Mouse (Mus musculus): ENCODE data around the gene Elavl4.

Elavl4 gene

DNA sequence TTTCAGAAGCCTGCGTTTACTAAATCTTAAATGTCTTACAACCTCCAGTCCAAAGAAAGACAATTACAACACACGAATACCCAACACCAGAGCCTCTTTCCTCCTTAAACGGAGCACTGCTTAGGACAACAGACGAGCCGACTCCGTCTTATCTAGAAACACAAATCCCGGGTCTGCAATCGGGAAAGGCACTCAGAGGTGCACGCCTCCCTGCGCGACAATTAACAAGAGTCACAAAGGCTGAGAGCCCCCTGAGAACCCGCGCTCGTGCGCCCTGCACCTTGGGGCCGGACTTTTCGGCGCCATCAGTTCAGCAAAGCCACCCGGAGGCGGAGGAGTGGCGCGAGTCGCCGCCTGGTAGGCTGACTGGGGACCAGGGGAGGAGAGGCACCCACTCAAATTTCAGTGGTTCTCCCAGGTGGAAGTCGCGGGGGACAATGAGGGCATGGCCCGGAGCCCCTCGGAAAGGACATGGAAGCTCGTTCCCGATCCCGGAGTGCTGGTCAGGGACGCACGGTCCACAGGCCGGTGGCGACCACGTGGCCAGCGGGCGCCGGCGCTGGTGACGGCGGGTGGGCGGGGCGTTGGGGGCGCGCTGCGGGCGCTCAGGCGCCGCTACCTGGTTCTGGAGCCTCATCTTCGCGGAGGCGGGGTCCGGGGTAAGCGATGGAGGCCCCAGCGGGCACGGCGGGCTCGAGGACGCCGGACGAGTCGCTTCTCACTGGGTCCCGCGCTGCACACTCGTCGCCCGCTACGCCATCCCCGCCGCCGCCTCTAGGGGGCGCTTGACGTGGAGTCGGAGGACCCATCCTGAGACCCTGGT, at the start of gene Elavl4:
TSS of gene Elavl4 (minus strand) at position 732 of the 823 bp plus-strand sequence.
- POLR2A ChIA-PET, result interaction anchor here in 1 of 4 experiments (0.7 to 1.3 kb wide), 4 partner anchors 11 to 29 kb away, joined by 3 to 7 read pairs (median 4); no protein-coding TSS in a partner anchor
- CTCF ChIA-PET, result interaction anchor here in 3 of 4 experiments (0.6 to 1.3 kb wide), 5 partner anchors 12 to 1194 kb away, joined by 3 to 5 read pairs (median 4); no protein-coding TSS in a partner anchor

DNA sequence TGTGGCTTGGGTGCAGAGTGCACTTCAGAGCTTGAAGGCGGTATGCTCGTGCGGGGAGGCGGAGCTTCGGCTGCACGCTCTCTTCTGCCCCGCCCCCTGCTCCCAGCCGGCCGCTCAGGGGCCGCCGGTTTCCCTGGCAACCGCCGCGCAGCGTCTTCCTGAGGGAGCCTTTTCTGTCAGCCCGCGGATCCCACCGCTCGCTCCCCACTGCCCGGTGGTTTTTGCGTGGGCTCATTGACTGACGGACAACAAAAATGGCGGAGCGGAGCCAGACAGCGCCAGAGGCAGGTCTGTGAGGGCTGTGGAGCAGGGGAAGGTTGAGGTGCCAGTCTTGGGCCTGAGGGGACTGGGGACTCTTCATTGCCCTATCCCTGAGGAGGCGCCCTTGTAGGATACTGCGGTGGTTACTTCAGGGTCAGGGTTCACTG, 45.9 kb upstream of the Elavl4 start, which contains the start of gene Agbl4:
TSS of gene Agbl4 (plus strand) at position 44 of the 428 bp plus-strand sequence.
- ChIA-PET CTCF (interaction anchor here in 1 of 4 experiments (1.0 kb wide), 1 partner anchor 15 kb away, joined by 6 read pairs; no protein-coding TSS in a partner anchor), POLR2A (interaction anchor here in 3 of 4 experiments (0.5 to 0.9 kb wide), 4 partner anchors 9 to 607 kb away, joined by 3 to 6 read pairs (median 4); no protein-coding TSS in a partner anchor)

DNA sequence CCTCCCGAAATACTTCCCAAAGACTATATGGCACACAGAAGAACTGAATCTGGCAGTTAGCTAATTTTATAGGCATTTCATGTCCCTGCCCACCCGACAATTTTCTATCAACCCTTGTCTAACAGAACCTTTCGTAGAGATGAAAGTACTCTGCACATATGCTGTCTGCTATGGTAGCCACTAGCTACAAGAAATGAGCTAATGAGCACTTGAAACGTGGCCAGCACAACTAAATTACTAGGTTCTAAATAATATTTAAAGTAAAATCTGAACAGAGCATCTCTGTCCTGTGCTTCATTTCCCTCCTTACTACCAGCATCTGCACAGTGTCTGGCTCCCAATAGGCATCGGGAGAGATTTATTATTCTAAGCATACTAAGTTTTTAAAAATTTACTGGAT, 44.5 kb upstream of the Elavl4 start:
- POLR2A ChIA-PET, result no interaction called here
- CTCF ChIA-PET, result no interaction called here

DNA sequence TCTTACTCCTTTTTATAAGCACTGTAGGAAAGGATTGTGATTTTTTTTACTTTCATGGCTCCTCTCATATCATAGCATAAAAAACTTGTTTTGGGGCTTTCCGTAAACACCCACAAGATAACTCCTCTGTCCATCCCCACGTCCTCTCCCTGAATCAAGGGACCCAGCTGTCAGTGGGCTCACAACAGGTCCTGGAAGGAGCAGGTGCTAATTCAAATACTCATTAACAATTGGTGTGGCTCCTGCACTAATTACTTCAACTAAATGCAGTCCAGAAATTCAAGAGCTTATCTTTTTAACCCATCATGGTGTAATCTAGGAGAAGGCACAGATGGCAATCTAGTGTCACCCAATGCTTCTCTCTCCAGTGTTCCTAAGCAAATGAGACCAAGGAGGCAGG, 8.9 kb upstream of the Elavl4 start:
- POLR2A ChIA-PET, result no interaction called here
- CTCF ChIA-PET, result interaction anchor here in 1 of 4 experiments (0.5 kb wide), 1 partner anchor 726 kb away, joined by 5 read pairs; no protein-coding TSS in a partner anchor

DNA sequence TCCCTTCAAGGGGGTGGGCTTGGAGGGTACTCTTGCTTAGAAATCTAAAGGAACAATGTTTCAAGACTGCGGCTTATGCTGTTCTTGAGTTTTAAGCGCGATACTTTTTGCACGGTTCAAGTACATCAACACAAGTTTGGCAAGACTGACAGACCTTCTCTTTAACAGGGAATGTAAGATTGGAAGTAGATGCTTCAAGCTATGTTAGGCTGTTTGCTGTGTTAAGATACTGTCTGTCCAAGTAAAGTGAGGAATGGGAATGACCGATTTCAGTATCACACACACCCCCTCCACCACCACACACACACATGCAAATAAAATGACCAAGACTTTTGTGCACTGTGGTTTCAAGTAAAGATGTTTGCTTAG, 276 bp upstream of the Elavl4 start:
- ChIA-PET POLR2A (interaction anchor here in 1 of 4 experiments (1.3 kb wide), 1 partner anchor 18 kb away, joined by 7 read pairs; no protein-coding TSS in a partner anchor), CTCF (interaction anchor here in 3 of 4 experiments (0.6 to 1.0 kb wide), 3 partner anchors 13 to 1517 kb away, joined by 3 read pairs; partner anchors contain the start of gene Txndc12 (in 1 of the 3))

DNA sequence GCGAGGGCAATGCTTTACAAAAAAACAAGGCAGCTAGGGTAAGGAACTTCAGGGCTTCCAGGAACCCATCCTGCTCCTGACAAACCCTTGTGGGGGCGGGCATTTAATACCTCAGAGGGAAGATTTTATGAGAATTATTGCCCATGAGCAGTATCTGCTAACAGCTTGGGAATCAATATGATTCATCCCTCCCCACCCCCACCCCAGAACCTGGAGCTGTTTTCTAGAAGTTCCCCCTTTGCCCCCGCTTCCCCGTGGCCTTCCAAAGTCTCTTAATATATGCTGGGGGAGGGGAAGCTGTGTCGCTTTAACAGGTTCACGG, 892 bp downstream of the Elavl4 start:
- POLR2A ChIA-PET, result interaction anchor here in 1 of 4 experiments (0.7 to 0.9 kb wide), 3 partner anchors 10 to 29 kb away, joined by 3 to 5 read pairs (median 3); no protein-coding TSS in a partner anchor
- CTCF ChIA-PET, result interaction anchor here in 3 of 4 experiments (0.6 to 1.3 kb wide), 4 partner anchors 23 to 1194 kb away, joined by 3 to 5 read pairs (median 4); no protein-coding TSS in a partner anchor

DNA sequence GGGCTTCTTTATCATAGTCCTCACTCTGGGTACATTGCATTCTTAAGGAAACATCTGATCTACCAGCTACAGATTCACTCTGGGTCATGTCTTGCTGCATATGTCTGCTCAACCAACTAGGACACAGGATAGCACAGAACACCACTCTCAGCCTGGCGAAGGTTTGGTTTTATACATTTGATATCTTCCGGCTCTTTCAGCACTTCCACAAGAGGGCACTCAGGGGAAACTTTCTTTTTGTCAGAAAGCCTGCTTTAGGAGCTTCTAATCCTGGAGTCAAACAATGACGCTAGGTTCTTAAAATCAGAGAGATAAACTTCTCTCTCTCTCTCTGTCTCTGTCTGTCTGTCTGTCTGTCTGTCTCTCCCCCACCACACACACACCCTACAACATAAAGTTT, 27.8 kb downstream of the Elavl4 start:
- ChIA-PET CTCF (interaction anchor here in 2 of 4 experiments (0.5 to 1.0 kb wide), 2 partner anchors 36 to 722 kb away, joined by 5 to 6 read pairs; no protein-coding TSS in a partner anchor), POLR2A (interaction anchor here in 2 of 4 experiments (0.8 to 1.2 kb wide), 3 partner anchors 11 to 14 kb away, joined by 3 to 4 read pairs (median 3); no protein-coding TSS in a partner anchor)

DNA sequence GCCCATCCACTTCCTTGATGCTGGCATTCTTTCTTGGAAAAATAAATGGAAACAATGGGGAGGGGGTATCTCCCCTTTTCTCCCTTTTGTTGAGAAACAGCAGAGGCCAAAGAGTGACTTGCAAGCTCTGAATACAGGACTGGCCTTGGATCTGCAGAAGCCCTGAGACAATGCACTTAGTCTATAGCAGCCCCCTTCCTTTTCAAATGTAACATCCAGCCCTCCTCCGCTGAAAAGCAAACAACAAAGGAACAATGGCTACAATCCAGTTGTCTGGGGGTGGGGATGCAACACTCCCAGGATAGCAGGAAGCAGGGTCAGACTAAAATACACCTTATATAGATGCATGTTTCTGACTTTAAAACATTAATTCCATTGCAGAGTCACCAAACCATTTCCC, 39.6 kb downstream of the Elavl4 start:
- CTCF ChIA-PET, result no interaction called here
- POLR2A ChIA-PET, result interaction anchor here in 2 of 4 experiments (0.6 to 1.1 kb wide), 4 partner anchors 10 to 70 kb away, joined by 3 read pairs; no protein-coding TSS in a partner anchor

DNA sequence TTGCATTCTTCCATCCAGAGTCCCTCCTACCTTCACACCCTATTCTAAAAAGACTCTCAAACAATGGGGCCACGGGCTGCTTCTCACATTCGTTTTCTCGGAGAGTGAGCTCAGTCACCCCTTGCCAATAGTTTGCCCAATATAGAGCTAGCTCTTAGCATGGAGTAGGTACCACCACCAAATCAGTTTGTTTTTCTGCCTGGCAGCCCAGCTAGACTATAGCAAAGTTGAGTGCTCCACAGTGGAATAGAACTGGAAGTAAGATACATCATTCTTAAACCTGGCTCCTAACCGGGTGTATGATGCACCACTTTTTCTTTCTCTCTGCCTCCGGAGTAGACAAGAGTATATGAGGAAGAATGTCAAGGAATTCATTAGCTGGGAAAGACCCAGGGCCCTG, 44.7 kb downstream of the Elavl4 start:
- POLR2A ChIA-PET, result no interaction called here

DNA sequence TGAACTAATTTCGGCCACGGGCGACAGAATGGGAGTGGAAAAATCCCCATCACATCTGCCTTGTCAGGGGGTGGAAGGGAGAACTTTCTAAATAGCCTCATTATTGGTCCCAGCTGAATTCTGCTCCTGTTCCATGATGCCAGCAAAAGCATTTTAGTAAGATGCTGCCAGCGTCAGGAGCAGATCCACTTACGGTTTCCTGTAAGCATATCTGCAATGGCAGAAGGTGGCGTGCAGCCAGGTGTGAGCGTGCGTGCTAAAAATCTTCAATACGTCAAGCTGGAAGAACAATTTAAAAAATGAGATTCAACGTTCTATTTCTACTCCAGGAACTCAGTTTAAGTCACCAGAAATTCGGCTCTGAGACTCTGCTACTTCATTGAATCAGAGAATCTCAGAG, 45.1 kb downstream of the Elavl4 start:
- CTCF ChIA-PET, result interaction anchor here in 1 of 4 experiments (1.0 kb wide), 1 partner anchor 44 kb away, joined by 3 read pairs; no protein-coding TSS in a partner anchor
- POLR2A ChIA-PET, result no interaction called here

More for the DNA sequence above, 44.7 kb downstream of the Elavl4 start:
- CTCF ChIA-PET, result interaction anchor here in 2 of 4 experiments (0.6 to 1.0 kb wide), 2 partner anchors 44 to 236 kb away, joined by 3 read pairs; no protein-coding TSS in a partner anchor

DNA sequence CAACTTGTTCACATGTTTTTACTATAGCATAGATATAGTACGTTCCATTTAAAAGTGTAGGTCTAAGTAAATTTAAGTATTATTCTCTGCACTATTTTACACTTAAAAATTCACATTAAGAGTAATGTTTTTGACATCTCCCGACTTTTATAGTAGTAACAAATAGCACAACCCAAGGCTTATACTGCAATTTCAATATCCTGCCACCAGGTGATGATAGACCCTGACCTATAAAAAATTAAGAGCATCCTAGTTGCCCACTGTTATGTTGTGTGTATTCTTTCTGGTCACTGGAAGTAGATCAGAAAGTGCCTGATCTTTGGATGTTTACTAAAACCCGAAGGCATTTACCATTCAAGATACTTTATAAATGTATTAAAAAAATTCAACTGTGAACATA, 55.9 kb downstream of the Elavl4 start:
- CTCF ChIA-PET, result no interaction called here

DNA sequence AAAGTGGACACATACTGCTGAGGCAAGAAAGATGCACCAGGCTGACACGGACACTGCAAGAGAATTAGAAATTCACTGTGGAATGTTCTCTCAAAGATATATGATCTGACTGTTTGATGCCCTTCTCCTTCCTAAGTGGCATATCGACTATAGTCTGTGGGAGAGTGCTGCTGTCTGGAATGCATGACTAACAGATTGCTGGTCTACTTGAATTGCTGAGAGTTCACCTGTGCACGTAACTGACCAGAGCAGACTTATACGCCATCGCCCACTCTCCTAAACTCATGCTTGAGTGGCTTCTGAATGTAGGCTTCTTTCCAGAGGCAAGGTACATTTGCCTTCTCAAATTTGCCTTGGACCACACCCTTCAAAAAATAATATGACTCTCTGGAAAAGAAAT, 58.5 kb downstream of the Elavl4 start:
- CTCF ChIA-PET, result no interaction called here

More for the DNA sequence above, 55.9 kb downstream of the Elavl4 start:
- POLR2A ChIA-PET, result no interaction called here

DNA sequence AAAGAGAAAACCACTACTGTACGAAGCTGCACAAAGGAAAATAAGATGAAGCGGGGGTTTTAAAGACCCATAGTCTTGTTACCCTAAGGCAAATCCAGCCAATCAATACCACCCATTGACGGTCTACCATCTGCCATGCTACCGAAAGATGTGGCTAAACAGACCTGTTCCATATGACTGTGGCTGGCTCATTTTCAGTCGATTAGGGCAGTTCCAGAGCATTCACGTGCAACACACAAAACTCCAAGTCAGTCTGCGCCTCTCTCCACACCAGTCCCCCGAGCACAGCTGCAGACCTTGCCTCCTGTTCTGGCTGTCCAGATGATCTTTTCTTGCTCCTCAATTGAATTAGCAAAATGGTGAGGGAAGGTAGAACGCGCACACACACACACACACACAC, 59.2 kb downstream of the Elavl4 start:
- ChIA-PET POLR2A (interaction anchor here in 1 of 4 experiments (0.6 kb wide), 1 partner anchor 1261 kb away, joined by 3 read pairs; no protein-coding TSS in a partner anchor), CTCF (interaction anchor here in 2 of 4 experiments (0.6 to 0.9 kb wide), 3 partner anchors 18 to 818 kb away, joined by 3 to 4 read pairs (median 4); no protein-coding TSS in a partner anchor)

More for the DNA sequence above, 58.5 kb downstream of the Elavl4 start:
- POLR2A ChIA-PET, result no interaction called here

DNA sequence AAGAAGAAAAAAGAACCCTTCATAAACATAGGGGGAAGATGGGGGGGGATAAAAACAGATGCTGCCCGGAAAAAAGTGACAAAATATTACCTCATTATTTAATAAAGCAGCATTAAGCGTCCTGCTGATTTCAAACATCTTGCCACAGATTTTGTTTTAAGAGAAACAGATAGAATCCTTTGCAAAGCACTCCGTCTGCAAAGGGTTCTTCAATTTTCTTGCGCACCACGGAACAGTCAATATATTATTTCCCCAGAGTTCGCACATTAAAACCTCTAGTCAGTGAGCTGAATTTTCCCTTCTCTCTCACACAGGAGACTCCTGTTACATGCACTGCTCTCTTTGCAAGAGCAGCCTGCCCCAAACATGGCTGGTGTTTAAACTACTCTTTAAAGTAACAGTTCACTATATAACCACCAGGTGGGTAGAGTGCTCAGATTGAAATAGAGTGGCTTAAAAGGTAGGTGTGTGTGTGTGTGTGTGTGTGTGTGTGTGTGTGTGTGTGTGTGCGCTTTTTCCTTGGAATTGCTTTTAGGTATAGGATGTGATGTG, 61.1 kb downstream of the Elavl4 start:
- ChIA-PET POLR2A (interaction anchor here in 1 of 4 experiments (0.7 kb wide), 2 partner anchors 732 to 773 kb away, joined by 3 to 7 read pairs; no protein-coding TSS in a partner anchor), CTCF (interaction anchor here in 1 of 4 experiments (0.6 kb wide), 1 partner anchor 17 kb away, joined by 3 read pairs; no protein-coding TSS in a partner anchor)

DNA sequence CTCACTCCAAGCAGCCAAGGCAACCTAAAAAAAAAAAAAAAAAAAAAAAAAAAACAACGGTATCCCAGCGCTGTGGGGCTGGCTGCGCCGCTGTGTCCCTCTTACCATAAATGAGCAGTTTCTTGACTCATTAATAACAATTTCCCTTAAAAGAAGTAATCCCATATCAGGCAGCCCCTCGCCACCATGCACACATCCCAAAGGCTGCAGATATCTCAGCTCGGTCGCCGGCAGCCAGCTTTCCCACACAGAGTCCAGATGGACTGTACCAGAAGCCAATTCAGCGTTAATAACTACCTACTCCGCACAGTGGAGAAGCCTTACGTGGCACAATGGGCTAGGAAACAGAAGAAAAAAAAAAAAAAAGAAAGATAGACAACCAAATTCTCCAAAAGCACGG, 61.7 kb downstream of the Elavl4 start:
- ChIA-PET POLR2A (interaction anchor here in 1 of 4 experiments (0.5 to 0.7 kb wide), 3 partner anchors 455 to 774 kb away, joined by 3 to 7 read pairs (median 4); no protein-coding TSS in a partner anchor), CTCF (no interaction called here)

DNA sequence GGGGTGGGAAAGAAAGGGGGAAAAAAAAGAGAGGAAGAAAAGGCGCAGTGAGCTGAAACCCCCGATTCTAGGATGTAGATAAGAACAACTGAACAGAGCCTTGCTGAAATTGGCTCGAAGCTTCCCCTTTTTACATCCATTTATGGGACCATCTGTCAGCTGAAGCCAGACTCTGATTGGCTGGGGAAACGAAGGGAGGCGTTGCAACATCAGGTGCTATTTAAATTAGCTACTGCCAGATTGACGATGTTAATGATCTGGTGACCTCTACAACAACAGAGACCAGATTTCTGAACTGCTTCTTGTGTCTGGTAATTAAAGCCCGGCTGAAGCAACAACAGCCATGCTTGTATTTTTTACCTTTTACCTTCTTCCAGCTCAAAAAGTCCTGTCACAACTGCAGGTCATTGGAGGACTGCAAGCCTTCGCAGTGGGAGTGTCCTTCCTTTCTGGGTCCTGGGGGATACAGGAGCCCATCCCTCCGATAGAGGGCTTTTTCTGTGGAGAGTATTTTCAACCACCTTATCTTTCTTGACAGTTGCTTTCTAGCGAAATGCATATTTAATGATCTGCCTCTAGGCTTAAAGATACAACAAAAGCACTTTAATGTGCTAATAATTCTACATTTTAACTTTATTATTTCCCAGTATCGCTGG, 64.2 kb downstream of the Elavl4 start:
- CTCF ChIA-PET, result interaction anchor here in 3 of 4 experiments (0.6 to 1.0 kb wide), 7 partner anchors 9 to 696 kb away, joined by 3 to 6 read pairs (median 3); no protein-coding TSS in a partner anchor
- POLR2A ChIA-PET, result interaction anchor here in 1 of 4 experiments (0.5 to 0.8 kb wide), 3 partner anchors 38 to 298 kb away, joined by 3 read pairs; no protein-coding TSS in a partner anchor

DNA sequence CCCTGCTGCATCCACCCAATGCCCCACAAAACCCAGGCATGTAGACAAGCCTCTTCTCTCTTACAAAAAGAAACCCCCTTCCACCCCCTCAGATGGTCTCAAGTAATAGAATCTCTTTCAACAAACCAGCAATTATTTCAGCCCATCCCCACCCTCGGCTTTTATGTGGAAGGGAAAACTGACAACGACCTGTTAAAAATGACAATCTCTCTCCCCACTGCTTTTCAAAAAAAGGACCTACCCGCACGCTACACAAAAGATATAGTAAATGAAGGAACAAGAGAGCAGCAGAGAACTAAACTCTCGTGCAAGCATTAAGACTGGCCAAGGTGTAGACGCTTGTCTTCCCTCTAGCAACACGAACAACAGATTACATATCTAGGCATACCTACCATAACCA, 64.9 kb downstream of the Elavl4 start:
- CTCF ChIA-PET, result interaction anchor here in 1 of 4 experiments (0.9 kb wide), 1 partner anchor 10 kb away, joined by 3 read pairs; no protein-coding TSS in a partner anchor

DNA sequence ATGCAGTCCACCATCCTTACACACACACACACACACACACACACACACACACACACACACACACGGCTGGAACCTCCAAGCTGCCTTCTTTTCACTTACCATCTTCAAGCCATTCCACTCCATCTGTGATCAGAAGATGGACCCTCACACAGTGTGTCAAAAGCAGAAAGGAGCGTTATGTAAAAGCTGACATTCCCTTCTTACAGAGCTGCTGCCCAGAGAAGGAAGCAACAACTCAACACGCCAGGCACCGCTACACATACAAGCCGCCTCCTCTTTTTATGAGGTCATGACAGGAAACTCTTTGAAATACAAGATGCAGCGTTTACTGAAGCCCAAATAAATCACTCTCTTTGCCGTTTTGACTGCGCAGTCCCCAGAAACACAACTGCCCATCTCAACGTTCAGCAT, 65.3 kb downstream of the Elavl4 start:
- CTCF ChIA-PET, result no interaction called here
- POLR2A ChIA-PET, result no interaction called here

More for the DNA sequence above, 64.9 kb downstream of the Elavl4 start:
- POLR2A ChIA-PET, result no interaction called here
